Mouse (Mus musculus): ENCODE results near the gene Eif2b4. TPM values are rescaled to one million over a fixed set of nuclear protein-coding genes. Genes with fewer than 3 reads are reported as not detected.
A peak's percentile ranks its signal among the peaks of the same experiment; 100 is the strongest.
"Not testable (repeated sequence)": the region's sequence is repeated elsewhere in the genome, so short reads cannot be mapped to it uniquely, and the experiment has no call there.

The Eif2b4 gene
- total RNA-seq (2022): 10 to 100 TPM; 34.9 to 45.0 (median 41.7) TPM

DNA sequence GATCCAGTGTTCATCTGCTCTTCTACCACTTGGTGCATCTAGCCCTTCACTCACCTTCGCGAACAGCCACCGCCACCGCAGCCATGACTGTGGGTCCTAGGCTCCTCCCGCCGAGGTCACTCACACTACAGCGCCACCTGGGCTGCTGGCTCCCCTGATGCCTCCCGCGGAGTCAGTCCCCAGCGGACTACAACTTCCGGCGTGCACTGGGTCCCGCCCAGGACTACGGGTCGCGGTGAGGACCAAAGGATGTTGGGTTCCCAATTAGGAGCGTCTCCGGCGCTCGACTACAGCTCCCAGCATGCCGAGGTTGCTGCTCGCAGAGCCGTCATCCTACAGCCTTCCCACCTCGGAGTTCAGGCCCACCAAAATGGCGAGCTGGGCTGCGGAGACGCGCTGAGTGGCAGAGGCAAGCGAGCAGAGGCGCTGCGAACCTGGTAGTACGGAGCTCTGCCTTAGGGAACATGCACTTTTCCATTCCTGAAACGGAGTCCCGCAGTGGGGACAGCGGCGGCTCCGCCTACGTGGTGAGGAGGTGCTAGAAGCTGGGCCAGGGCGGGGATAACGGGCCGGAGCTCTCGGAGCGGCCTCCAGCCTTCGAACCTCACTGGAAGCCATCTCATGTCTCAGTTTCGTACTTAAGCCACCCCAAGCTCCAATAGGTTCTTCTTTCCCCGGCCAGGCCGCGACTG lies at the start of gene Eif2b4, which contains the start of gene Snx17:
Eif2b4 (minus strand) TSS at position 492 of the 692 bp plus-strand sequence.
Snx17 (plus strand) TSS at position 289 of the 692 bp plus-strand sequence.
- DNase-seq (ENCODE audit: low spot score in 2 of 2): peak; percentile 99

- DNase-seq (ENCODE audit: low spot score in 2 of 2): no peak
These were observed 49.0 kb upstream of the Eif2b4 start for GRCm38 (mm10) chr5:31242191-31242590.

GRCm38 (mm10) chr5:31241522-31242034 lies 48.3 kb upstream of the Eif2b4 start:
- DNase-seq (ENCODE audit: low spot score in 2 of 2): no peak

GRCm38 (mm10) chr5:31240637-31241521 lies 47.6 kb upstream of the Eif2b4 start, which contains the start of the genes Nrbp1 and Gm9970:
Gene Nrbp1, plus strand, starts transcription at chr5:31240864.
Gene Gm9970, minus strand, starts transcription at chr5:31241232.
- peak; percentile 93 to 94 for DNase-seq (ENCODE audit: low spot score in 2 of 2)

DNA sequence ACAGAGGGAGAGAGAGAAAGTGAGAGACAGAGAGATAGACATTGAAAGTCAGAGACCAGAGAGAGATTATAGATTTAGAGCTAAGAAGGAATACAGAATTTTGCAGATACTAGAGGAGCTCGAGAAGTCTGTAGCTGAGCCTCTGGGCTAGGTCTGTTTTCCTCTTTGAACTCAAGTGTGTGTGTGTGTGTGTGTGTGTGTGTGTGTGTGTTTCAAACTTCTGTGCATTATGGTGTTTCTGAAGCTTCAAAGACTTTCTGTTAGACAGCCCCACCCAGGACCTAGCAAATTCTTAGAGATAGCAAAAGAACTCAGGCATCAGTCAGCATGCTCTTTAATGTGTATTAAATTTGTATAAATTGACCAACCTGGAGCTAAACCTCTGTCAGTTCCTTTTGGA lies 33.4 kb upstream of the Eif2b4 start:
- no peak for DNase-seq (ENCODE audit: low spot score in 2 of 2)

DNA sequence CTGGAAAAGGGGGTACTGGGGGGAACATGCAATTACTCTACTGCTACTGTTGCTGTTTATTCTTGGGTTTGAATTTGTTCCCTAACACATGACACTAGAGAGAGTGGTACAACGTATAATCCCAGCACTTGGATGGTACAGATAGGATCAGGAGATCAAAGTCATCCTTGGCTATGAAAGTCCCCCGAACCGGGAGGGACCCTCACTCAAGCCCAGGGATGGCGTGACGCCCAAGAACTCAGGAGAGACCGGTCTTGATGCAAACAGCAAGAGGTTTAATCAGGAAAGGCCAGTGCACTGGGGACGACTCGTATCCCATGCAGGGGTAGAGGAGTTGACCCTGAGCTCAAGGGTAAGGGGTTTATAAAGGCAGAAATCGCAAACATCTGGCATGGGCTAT lies 29.5 kb upstream of the Eif2b4 start:
- DNase-seq (ENCODE audit: low spot score in 2 of 2): no peak

DNA sequence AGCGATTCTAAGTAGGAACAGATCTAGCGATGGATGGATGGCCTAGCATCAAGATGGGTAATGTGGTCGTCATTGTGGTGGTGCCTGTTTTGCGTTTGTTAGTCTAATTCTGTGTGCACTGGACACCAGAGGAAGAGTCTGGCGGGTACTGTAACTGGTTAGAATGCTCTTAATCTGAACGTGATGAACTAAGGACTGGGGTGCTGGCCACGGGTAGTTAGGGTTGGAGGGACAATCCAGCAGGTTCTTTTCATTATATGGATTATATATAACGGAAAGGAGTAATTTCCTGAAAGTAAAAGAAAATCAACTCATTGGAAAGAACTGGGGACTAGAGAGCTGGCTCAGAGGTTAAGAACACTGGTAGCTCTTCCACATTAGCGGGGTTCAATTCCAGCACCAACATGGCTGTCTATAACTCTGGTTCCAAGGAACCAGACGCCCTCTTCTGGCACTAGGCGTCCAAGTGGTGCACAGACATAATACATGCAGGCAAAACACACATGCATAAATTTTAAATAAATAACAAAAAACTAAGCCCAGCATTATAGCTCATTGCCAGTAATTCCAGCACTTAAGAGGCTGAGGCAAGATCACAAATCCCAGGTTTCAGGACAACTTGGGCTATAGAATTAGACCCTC lies 28.2 kb upstream of the Eif2b4 start:
- DNase-seq (ENCODE audit: low spot score in 2 of 2): peak in 1 of 2 experiments; percentile 26

- DNase-seq (ENCODE audit: low spot score in 2 of 2): peak; percentile 91 to 95
These were observed 27.4 kb upstream of the Eif2b4 start, which contains the start of gene Ppm1g for GRCm38 (mm10) chr5:31220448-31221303. Gene Ppm1g, minus strand, starts transcription at chr5:31220687.

GRCm38 (mm10) chr5:31219911-31220447 lies 26.7 kb upstream of the Eif2b4 start:
- peak in 1 of 2 experiments; percentile 38 for DNase-seq (ENCODE audit: low spot score in 2 of 2)

- no peak for DNase-seq (ENCODE audit: low spot score in 2 of 2)
These were observed 26.2 kb upstream of the Eif2b4 start for GRCm38 (mm10) chr5:31219474-31219873.

- DNase-seq (ENCODE audit: low spot score in 2 of 2): no peak
These were observed 25.8 kb upstream of the Eif2b4 start for GRCm38 (mm10) chr5:31219070-31219469.

GRCm38 (mm10) chr5:31218294-31218693 lies 25.1 kb upstream of the Eif2b4 start:
- no peak for DNase-seq (ENCODE audit: low spot score in 2 of 2)

DNA sequence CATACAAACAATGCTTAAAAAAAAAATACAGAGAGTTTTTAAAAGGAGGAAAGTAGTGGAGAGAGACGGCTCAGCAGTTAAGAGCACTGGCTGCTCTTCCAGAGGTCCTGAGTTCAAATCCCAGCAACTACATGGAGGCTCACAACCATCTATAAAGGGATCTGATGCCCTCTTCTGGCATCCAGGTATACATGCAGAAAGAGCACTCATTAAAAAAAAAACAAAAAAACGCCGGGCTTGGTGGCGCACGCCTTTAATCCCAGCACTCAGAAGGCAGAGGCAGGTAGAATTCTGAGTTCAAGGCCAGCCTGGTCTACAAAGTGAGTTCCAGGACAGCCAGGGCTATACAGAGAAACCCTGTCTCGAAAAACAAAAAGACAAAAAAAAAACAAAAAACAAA lies 23.3 kb upstream of the Eif2b4 start:
- DNase-seq (ENCODE audit: low spot score in 2 of 2): not testable (repeated sequence)

DNA sequence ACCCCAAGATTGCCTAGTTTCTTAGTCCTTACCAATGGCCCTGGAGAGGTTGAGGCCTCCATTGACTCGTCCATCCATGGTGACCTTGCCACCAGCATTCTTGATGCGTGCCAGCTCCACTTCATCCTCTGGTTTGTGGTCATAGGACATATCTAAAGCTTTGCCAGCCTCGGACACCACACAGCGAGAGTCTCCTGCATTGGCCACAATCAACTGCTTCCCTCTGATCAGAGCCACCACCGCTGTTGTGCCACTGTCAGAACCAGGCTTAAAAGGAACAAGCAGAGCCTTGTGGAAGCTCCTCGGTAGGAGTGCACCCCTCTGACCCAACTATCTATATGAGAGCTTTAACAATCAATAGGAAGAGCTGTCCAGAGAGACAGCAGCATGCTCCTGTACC lies 11.2 kb upstream of the Eif2b4 start:
- no peak for DNase-seq (ENCODE audit: low spot score in 2 of 2)

- no peak for DNase-seq (ENCODE audit: low spot score in 2 of 2)
These were observed 10.6 kb upstream of the Eif2b4 start for GRCm38 (mm10) chr5:31203866-31204265.

DNA sequence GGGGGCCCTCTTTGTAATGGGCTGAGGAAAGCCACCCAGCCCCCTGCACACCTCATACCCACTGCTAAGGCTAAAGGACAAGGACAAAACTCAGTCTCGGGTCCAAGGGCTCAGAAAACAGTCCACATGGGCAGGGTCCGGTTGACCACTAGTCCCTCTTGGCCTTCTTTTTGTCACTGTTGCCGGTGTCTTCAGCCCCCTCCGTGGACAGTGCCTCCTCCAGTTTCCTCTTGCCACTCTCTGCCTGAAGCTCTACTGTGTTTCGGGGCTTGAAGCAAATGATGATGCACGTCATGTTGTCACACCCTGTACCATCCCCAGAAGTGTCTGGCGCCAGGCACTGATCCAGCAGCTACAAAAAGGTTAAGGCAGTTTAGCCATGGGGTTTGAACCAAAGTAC lies 9.7 kb upstream of the Eif2b4 start:
- no peak for DNase-seq (ENCODE audit: low spot score in 2 of 2)

DNA sequence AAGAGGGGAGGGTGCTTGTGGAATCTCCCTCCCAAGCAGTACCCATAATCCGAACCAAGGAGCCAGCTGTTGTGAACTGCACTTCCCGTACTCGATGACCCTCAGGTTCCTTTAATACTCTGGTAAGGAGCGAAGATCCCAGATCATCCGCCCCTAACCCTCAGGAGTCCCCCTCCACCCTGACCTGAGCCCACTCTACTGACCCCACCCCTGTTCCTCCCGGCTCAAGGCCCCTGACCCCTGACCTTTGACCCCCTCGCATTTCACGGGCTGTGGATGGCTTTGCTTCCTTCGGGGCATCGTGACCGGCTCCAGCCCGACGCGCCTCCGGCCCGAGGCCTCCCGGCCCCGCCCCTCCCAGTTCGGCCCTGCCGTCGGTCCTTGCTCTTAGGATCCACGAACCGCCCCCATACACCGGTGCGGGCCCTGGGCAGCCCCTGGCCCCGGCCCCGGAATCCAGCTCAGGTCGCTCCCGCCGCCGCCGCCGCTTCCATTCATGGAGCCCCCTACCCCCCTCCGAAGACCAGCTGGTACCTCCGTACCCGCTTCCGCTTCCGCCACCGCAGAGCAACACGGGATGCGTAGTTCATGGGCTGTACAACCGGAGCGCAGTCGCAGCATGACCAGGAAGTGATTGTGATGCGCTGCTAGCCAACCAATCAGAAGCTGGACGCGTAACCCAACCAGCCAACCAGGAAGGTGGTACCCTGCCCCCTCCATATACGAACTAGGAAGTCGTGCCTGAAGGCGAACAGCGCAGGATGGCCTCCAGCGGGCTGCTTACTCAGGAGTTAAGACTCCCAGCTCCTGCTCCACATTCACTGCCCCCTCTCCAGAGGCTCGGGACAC lies 8.7 kb upstream of the Eif2b4 start, which contains the start of gene Zfp513:
Zfp513 (minus strand) TSS at position 562 of the 849 bp plus-strand sequence.
- DNase-seq (ENCODE audit: low spot score in 2 of 2): peak; percentile 98 to 99

- DNase-seq (ENCODE audit: low spot score in 2 of 2): no peak
These were observed 8.0 kb upstream of the Eif2b4 start for GRCm38 (mm10) chr5:31201042-31201741.

All from layer of hippocampus, adult 8-10 months (tissue).